Mouse (Mus musculus) C2C12 (cell line): ENCODE results near the gene Tmem232. TPM values are rescaled to one million over a fixed set of nuclear protein-coding genes. Genes with fewer than 3 reads are reported as not detected.

Source experiments
- H3K27me3 ChIP-seq: one replicate; pipeline ENCODE4 v1.6.1; 2011; ENCODE audit not compliant: control insufficient read depth, insufficient read depth, insufficient read length
- H3K36me3 ChIP-seq: one replicate; pipeline ENCODE4 v1.6.1; 2011; ENCODE audit not compliant: control insufficient read depth, insufficient read depth
- H3K4me3 ChIP-seq: one replicate; pipeline ENCODE4 v1.5.1; 2011; ENCODE audit warnings: mild to moderate bottlenecking, control low read depth; ENCODE audit not compliant: poor library complexity, insufficient read depth, severe bottlenecking
- H3K79me2 ChIP-seq: one replicate; pipeline ENCODE4 v1.6.1; 2011; ENCODE audit not compliant: control insufficient read depth, insufficient read depth
- H3K79me3 ChIP-seq: one replicate; pipeline ENCODE4 v1.6.1; 2011; ENCODE audit warnings: low read depth, control low read depth
- H3ac ChIP-seq: one replicate; pipeline ENCODE3; 2011; ENCODE audit warnings: low read depth; ENCODE audit not compliant: control insufficient read depth, insufficient read length
- CEBPB ChIP-seq: IDR thresholded peaks from one replicate; pipeline ENCODE4 v1.6.1; 2011; ENCODE audit warnings: low read depth, mild to moderate bottlenecking, control low read depth, moderate library complexity
- CTCF ChIP-seq: IDR thresholded peaks from one replicate; pipeline ENCODE4 v1.5.1; 2011; ENCODE audit not compliant: control insufficient read depth, insufficient read depth, insufficient read length
- FOSL1 ChIP-seq: IDR thresholded peaks from one replicate; pipeline ENCODE4 v1.8.0; 2011; ENCODE audit warnings: mild to moderate bottlenecking, low read length; ENCODE audit not compliant: poor library complexity, insufficient read depth, severe bottlenecking
- MAX ChIP-seq: IDR thresholded peaks from one replicate; pipeline ENCODE4 v1.6.1; 2011; ENCODE audit warnings: mild to moderate bottlenecking, control low read depth
- MYOD1 ChIP-seq: IDR thresholded peaks from one replicate; pipeline ENCODE4 v1.6.1; 2011; ENCODE audit warnings: low read depth; ENCODE audit not compliant: control insufficient read depth, insufficient read length
- MYOG ChIP-seq: IDR thresholded peaks from one replicate; pipeline ENCODE4 v1.6.1; 2011; ENCODE audit not compliant: control insufficient read depth, insufficient read length; ENCODE audit errors: extremely low read depth
- USF1 ChIP-seq: IDR thresholded peaks from one replicate; pipeline ENCODE4 v1.6.1; 2011; ENCODE audit warnings: low read depth, mild to moderate bottlenecking, control low read depth, moderate library complexity
- polyA plus RNA-seq: library from polyadenylated mRNA; unstranded; fragments of >200 nt; fragmentation: generic; extraction: Trizol; gene quantifications from one replicate; pipeline ENCODE4 v1.2.1, GENCODE M21; 2012; ENCODE audit warnings: missing spikeins

The Tmem232 gene
- polyA plus RNA-seq, 1 experiment, result not detected

DNA sequence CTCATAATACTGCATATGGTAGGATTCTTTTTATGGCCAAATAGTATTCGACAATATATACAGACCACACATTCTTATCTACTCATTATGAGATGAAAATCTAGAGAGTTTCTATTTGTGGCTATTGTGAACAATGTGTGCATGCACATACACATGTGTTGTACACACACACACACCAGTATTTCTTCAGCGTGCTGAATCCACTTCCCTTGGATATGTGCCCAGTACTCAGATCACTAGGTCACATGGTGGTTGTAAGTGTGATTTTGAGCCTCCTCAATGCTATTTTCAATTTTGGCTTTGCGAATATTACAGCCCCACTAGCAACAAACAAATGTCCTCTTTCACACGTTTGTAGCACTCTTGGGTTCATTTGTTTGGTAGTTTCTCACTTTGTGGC, 200.6 kb downstream of the Tmem232 start:
- no peaks in the 10 kb centered on the region for H3K36me3 ChIP-seq
- H3ac ChIP-seq, result no peak overlapping the region
- H3K27me3 ChIP-seq, result no peaks in the 10 kb centered on the region
- no peak overlapping the region for H3K4me3 ChIP-seq
- no peaks in the 10 kb centered on the region for H3K79me2 ChIP-seq
- no peak for TF ChIP-seq FOSL1
- TF ChIP-seq USF1, result peak; percentile 39
- TF ChIP-seq MAX, result no peak
- H3K79me3 ChIP-seq, result no peaks in the 10 kb centered on the region

DNA sequence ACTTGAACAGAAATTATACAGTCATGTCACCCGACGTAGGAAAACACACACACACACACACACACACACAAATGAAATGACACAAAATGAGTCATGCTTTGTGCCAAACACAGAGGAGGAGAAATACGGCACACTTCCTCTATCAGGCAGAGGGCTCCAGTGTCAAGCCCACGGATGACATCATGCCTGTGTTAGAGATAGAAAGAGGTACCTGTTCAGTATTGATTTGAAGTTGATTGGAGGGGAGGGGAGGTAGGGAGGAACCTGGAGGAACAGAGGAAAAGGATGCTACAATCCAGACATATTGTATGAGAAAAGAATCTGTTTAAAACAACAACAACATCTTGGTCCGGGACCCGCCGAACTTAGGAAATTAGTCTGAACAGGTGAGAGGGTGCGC, 209.8 kb downstream of the Tmem232 start:
- no peaks in the 10 kb centered on the region for H3K36me3 ChIP-seq
- no peak for TF ChIP-seq MAX
- no peak for TF ChIP-seq CTCF
- TF ChIP-seq MYOG, result no peak
- TF ChIP-seq CEBPB, result no peak
- TF ChIP-seq MYOD1, result no peak
- TF ChIP-seq USF1, result no peak
- TF ChIP-seq FOSL1, result no peak

GRCm38 (mm10) chr17:65325249-65325648, 215.3 kb downstream of the Tmem232 start:
- Histone ChIP-seq H3K27me3 (peaks cover 8% of the 10 kb centered on the region), H3ac (no peak overlapping the region), H3K79me3 (no peaks in the 10 kb centered on the region), H3K36me3 (no peaks in the 10 kb centered on the region), H3K4me3 (no peak overlapping the region), H3K79me2 (no peaks in the 10 kb centered on the region)
- TF ChIP-seq MAX (no peak), USF1 (no peak), FOSL1 (no peak), MYOG (no peak), CTCF (no peak), MYOD1 (no peak), CEBPB (no peak)

More for the DNA sequence above, 209.8 kb downstream of the Tmem232 start:
- H3ac ChIP-seq, result no peak overlapping the region
- no peaks in the 10 kb centered on the region for H3K79me2 ChIP-seq
- H3K4me3 ChIP-seq, result no peak overlapping the region
- peaks cover 5% of the 10 kb centered on the region for H3K27me3 ChIP-seq
- no peaks in the 10 kb centered on the region for H3K79me3 ChIP-seq

DNA sequence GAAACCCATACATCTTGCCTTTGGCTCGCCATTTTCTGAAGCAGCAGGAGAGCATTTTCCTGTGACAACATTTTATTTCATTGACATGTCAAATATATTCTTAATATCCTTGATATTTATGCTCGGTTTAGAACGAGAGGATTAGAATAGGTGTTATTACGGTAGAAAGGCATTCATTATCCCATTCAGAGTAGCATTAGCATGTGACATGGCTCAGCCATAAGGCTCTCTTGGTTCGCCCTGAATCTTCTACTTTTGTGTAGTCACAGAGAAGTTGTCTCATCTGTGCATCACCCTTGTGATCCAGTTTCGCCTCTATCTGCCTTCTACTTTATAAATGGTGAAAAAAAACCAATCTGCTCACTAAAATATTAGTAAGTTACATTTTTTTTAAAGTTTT, 220.0 kb downstream of the Tmem232 start:
- no peaks in the 10 kb centered on the region for H3K36me3 ChIP-seq
- no peak overlapping the region for H3K4me3 ChIP-seq
- no peak overlapping the region for H3ac ChIP-seq
- no peak for TF ChIP-seq CEBPB
- TF ChIP-seq FOSL1, result no peak
- no peak for TF ChIP-seq MYOG
- TF ChIP-seq USF1, result no peak
- TF ChIP-seq MAX, result no peak
- TF ChIP-seq CTCF, result no peak
- no peak for TF ChIP-seq MYOD1
- H3K79me3 ChIP-seq, result no peaks in the 10 kb centered on the region
- peaks cover 4% of the 10 kb centered on the region for H3K27me3 ChIP-seq
- H3K79me2 ChIP-seq, result no peaks in the 10 kb centered on the region

GRCm38 (mm10) chr17:65299946-65300345, 240.6 kb downstream of the Tmem232 start:
- Histone ChIP-seq H3K36me3 (no peaks in the 10 kb centered on the region), H3K79me3 (no peaks in the 10 kb centered on the region), H3ac (no peak overlapping the region), H3K27me3 (peaks cover 3% of the 10 kb centered on the region), H3K79me2 (no peaks in the 10 kb centered on the region), H3K4me3 (no peak overlapping the region)
- TF ChIP-seq CTCF (no peak), MAX (no peak), MYOD1 (no peak), CEBPB (no peak), FOSL1 (no peak), USF1 (no peak), MYOG (no peak)

GRCm38 (mm10) chr17:65297831-65298230, 242.8 kb downstream of the Tmem232 start:
- Histone ChIP-seq H3K79me3 (no peaks in the 10 kb centered on the region), H3K27me3 (peaks cover 3% of the 10 kb centered on the region), H3K36me3 (no peaks in the 10 kb centered on the region), H3K4me3 (no peak overlapping the region), H3ac (no peak overlapping the region), H3K79me2 (no peaks in the 10 kb centered on the region)
- TF ChIP-seq CTCF, result no peak
